Mouse (Mus musculus) adrenal gland, postnatal 4 days (tissue): ENCODE results near the gene Vmo1. TPM values are rescaled to one million over a fixed set of nuclear protein-coding genes. Genes with fewer than 3 reads are reported as not detected.
"Not testable (repeated sequence)": the region's sequence is repeated elsewhere in the genome, so short reads cannot be mapped to it uniquely, and the experiment has no call there.

Source experiments
- DNase-seq, 2 experiments: peaks; one replicate each; pipeline ENCODE4 v3.0.0; 2021 to 2022; ENCODE audit warnings: low spot score in 2 of 2, mixed read lengths in 2 of 2
- long read RNA-seq, 2 experiments: library from polyadenylated mRNA; stranded (forward); transcript quantifications; one replicate each; pipeline ENCODE4 v2.0.0; 2021
- total RNA-seq, 2 experiments: library from RNA; stranded (reverse); gene quantifications; 2 replicates each; pipeline ENCODE4 v1.2.3; 2021

The Vmo1 gene
- under 1 TPM; 0.51 to 0.64 TPM for total RNA-seq
- long read RNA-seq, experiment 1: 0 reads
- long read RNA-seq, experiment 2, partial matches to known transcripts: 0 of 1 reads
- long read RNA-seq, experiment 2, other reads (novel, unspliced or antisense): 1 of 1 reads

GRCm38 (mm10) chr11:70514288-70514687, at the start of gene Vmo1:
Gene Vmo1, minus strand, starts transcription at chr11:70514616.
- DNase-seq: no peak

DNA sequence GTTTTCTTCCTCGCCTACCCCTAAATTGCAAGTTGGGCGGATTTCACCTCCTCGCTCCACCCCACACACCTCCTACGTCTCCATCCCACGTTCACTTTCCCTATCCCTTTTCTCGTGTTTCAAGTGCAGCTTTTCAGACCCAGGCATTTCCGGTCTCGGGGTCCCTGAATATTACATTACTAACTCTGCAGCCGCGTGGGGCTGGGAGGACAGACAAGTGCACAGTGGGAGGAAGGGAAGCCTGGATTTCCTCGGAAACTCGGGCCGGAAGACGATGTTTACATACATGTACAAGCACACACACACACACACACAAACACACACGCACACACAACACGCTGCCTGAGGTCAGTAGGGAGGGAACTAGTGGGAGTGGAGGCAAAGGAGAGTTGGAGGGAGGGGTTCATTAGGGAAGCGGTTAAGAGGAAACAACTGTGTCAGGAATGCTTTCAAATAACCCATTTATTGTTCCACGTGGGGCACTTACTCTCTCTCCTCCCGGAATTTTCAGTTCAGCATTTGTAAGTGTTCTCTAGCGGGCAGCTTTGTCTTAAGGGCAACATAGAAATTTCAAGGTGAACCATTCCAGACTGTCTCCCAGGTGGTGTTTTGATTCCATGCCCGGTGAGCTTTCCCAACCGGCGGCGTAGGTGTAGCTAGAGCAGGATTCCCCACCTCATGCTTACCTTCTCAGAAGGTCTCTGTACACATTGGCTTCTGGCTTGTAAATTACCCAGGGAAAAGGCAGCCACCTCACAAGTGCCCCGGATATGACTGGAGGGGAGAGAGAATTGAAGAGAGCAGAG, 49.3 kb upstream of the Vmo1 start:
- no peak for DNase-seq

GRCm38 (mm10) chr11:70562995-70563469, 48.6 kb upstream of the Vmo1 start:
- no peak for DNase-seq

- DNase-seq: peak; percentile 72 to 74
Measured at GRCm38 (mm10) chr11:70562287-70562994, 48.0 kb upstream of the Vmo1 start, which contains the start of gene Mink1. Gene Mink1, plus strand, starts transcription at chr11:70562881.

GRCm38 (mm10) chr11:70561937-70562286, 47.5 kb upstream of the Vmo1 start:
- no peak for DNase-seq

DNA sequence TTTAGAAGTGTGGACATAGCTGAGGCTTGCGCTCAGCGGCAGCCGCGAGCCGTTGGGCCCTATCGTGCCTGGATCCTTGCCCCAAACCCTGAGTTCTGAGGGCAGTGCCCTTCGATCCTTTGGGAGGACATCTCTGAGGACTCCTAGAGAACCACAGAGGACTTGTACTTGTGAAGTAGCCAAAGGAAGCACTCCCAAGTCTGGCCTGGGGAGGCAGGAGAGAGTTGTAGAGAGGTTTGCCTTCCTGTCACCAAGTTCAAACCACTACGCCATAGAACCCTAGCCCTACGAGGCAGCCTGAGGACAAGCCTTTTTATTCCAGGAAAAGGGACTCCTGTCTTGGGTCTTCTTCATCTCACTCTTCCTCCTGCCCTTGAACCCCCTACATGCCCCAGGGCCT, 43.1 kb upstream of the Vmo1 start:
- no peak for DNase-seq

DNA sequence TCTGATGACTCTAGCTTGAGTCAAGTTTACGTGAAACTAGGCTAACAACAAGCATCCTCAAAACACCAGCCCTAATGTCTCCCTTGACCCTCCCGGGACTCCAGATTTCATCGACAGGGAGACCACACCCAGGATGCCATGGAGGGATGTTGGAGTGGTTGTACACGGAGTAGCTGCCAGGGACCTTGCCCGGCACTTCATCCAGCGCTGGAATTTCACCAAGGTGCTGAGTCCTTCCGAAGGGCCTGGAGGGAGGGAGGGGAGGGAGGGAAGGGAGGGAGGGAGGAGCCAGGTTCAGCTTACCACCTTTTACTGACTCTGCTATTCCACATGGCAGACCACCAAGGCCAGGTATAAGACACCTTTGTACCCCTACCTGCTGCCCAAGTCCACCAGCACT, 39.5 kb upstream of the Vmo1 start:
- DNase-seq: no peak

DNA sequence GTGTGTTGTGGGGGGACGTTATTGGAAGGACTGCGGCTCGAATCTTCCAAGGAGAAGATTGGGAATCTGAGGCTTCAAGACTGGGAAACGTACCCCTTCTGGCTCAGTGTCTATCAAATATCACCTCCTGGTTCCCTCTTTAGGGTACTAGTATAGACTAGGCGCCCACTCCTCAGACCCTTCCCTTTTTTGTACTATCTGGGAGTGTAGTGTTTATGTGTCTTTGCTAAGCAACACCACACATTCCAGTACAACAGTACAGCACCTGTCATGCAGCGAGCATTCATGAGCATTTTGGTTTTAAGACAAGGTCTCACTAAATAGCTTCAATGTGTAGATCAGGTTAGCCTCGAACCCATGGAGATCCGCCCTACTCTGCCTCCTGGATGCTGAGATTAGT, 37.1 kb upstream of the Vmo1 start:
- DNase-seq: no peak

DNA sequence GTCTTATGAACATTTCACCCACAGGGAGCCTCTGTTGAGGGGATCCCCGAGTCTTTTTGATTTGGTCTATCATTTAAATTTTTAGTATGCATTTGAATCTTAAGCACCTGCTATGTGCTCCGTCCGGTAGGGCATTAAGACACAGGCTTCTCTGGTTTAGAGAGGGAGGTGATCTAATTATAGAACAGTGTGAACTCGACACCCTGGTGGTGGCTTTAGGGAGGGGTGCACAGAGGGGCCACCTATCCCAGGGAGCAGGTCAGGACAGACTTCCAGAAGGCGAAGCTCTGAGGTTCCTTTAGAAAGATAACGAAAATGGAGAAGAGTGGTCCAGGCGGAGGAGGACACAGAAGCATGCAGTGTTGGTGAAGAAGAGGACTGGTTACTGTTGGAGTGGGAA, 30.1 kb upstream of the Vmo1 start:
- DNase-seq: no peak

GRCm38 (mm10) chr11:70541415-70541814, 27.0 kb upstream of the Vmo1 start:
- DNase-seq: no peak

DNA sequence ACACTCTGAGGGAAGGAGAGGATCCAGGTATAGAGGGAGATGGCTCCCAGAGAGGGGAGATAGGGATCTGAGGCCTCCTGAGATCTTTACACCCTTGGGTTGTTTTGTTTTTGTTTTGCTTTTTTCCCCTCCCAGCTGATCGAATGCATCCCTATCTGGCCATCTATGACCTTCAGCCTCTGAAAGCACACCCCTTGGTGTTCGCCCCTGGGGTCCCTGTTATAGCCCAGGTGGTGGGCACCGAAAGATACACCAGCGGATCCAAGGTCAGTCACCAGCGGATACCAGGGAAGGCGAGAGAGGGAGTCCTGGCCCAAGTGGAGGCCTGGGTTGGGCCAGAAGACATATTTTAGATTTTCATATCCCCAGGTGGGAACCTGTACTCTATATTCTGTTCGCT, 26.5 kb upstream of the Vmo1 start:
- no peak for DNase-seq

GRCm38 (mm10) chr11:70539877-70540587, 25.6 kb upstream of the Vmo1 start, which contains the start of gene Pld2:
Gene Pld2, plus strand, starts transcription at chr11:70540064.
- peak; percentile 71 to 80 for DNase-seq

DNA sequence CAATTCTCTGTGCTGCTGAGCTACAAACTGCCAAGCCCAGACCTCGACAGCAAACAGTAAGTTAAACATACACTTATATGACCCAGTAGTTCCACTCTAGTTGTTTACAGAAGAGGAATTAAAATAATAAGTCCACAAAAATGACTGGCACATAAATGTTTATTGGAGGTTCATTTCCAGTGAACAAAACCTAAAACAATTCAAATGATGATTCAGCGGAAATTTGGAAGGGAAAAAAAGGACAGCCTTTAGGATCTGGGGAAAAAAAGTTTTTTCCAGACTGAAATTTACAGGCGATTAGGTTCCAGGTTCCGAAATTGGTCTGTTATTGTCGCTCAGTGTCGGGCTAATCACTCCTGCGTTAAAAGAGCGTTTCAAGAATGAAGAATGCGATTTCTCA, 25.0 kb upstream of the Vmo1 start:
- no peak for DNase-seq

- no peak for DNase-seq
Measured at GRCm38 (mm10) chr11:70532839-70533238, 18.4 kb upstream of the Vmo1 start, which contains the start of gene Gm40193. Gene Gm40193, minus strand, starts transcription at chr11:70532939.

DNA sequence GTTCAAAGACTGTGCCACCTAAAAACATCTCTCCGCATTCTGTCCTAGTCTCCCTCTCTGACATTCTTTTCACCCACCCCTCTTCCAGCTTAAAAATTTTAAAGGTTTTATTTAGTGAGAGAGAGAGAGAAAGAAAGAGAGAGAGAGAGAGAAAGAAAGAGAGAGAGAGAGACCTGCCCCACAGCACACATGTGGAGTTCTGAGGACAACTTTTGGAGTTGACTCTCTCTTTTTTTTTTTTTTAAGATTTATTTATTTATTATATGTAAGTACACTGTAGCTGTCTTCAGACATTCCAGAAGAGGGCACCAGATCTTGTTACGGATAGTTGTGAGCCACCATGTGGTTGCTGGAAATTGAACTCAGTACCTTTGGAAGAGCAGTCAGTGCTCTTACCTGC, 16.6 kb upstream of the Vmo1 start:
- not testable (repeated sequence) for DNase-seq

DNA sequence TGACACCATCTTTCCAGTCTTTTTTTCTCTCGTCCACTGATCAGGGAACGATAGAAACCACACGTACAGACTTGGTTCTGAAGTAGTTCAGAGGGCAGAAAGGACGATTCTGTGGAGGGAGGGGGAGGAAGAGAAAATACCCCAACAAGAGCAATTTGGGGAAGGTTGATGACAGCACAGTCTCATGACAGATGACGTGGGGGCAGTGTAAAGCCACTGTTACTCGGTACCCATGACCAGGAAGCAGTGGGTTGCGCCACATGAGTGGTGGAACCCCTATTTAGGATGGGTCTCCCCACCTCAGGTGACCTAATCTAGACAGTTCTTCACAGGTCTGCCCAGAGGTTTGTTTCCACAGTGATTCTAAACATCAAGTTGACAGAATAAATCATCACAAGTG, 14.2 kb upstream of the Vmo1 start:
- no peak for DNase-seq

DNA sequence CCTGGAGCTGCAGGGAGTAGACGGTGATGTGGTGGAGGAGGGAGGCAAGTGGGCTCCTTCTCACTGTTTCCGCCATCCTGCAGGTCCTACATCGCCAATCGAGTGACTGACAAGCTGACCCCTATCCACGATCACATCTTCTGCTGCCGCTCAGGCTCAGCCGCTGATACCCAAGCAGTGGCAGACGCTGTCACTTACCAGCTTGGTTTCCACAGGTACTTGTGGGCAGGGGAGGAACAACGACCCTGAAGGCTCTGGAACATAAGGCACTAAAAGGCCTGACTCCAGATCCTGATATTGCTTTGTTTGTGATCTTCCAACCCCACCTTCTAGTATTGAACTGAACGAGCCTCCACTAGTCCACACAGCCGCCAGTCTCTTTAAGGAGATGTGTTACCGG, 11.8 kb upstream of the Vmo1 start:
- no peak for DNase-seq

DNA sequence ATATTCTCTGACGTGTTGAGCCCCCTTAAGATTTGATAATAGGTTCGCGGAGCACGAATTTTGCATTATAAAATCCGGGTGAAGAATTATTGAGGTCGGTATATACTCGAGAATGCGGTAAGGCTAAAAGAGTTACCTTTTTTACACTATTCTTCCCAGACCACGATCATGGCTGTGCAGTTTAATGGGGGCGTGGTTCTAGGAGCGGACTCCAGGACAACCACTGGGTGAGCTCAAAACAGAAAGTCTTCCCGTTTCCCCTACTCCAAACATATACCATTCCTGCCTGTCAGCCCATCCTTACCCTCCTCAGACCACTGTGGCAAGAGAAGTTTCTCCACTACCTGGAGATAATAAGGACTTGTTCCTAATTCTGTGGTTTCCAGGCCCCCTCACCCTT, 11.3 kb upstream of the Vmo1 start:
- no peak for DNase-seq

- peak; percentile 56 to 80 for DNase-seq
Measured at GRCm38 (mm10) chr11:70525184-70525678, 10.8 kb upstream of the Vmo1 start, which contains the start of gene Psmb6. Gene Psmb6, plus strand, starts transcription at chr11:70525367.

- DNase-seq: no peak
Measured at GRCm38 (mm10) chr11:70524782-70525181, 10.4 kb upstream of the Vmo1 start.

GRCm38 (mm10) chr11:70523306-70523989, 9.0 kb upstream of the Vmo1 start:
- DNase-seq: not testable (repeated sequence)
